Mouse (Mus musculus): ENCODE measurements around the gene Nthl1.

- no peak for TF ChIP-seq CTCF (IDR thresholded peaks at IDR 0.05; ENCODE audit: low read depth, low read length)
- TF ChIP-seq POLR2A (IDR thresholded peaks at IDR 0.05; ENCODE audit: extremely low read depth, insufficient read depth, low read length) = no peak
Measured at GRCm38 (mm10) chr17:24638840-24639239, 6.4 kb downstream of the Nthl1 start.
